Mouse (Mus musculus) adrenal gland, postnatal 0 days (tissue): ENCODE data around the gene Ddb1. TPM values are rescaled to one million over a fixed set of nuclear protein-coding genes. Genes with fewer than 3 reads are reported as not detected.

Source experiments
- polyA plus RNA-seq: library from polyadenylated mRNA; unstranded; fragments of >200 nt; fragmentation: Nextera tagmentation; extraction: Ambion mirVana; gene quantifications from 2 replicates; pipeline ENCODE4 v1.2.1, GENCODE M21; 2015

Ddb1 gene
- 131 and 176 TPM in 2 replicates for polyA plus RNA-seq

GRCm38 (mm10) chr19:10605293-10605900, at the start of gene Ddb1, which contains the start of gene Tkfc:
TSS of gene Ddb1 (plus strand) at chr19:10605327.
TSS of gene Tkfc (minus strand) at chr19:10605654.

GRCm38 (mm10) chr19:10555624-10556510, 49.3 kb upstream of the Ddb1 start, which contains the start of gene Tmem216:
TSS of gene Tmem216 (minus strand) at chr19:10556238.

GRCm38 (mm10) chr19:10576690-10577561, 28.2 kb upstream of the Ddb1 start, which contains the start of the genes Cyb561a3 and Tmem138:
TSS of gene Cyb561a3 (plus strand) at chr19:10577172.
TSS of gene Tmem138 (minus strand) at chr19:10577362.

GRCm38 (mm10) chr19:10634106-10634871, 29.2 kb downstream of the Ddb1 start, which contains the start of gene Vwce:
TSS of gene Vwce (plus strand) at chr19:10634213.

GRCm38 (mm10) chr19:10677915-10678771, 73.0 kb downstream of the Ddb1 start, which contains the start of gene Pga5:
TSS of gene Pga5 (minus strand) at chr19:10678071.

Other genes with a start within 250 kb of the Ddb1 start
- gene Syt7, start 216.2 kb upstream of the Ddb1 start, polyA plus RNA-seq: 5.5 and 7.3 TPM in 2 replicates
- 0.65 and 1.9 TPM in 2 replicates for gene Lrrc10b, start 147.9 kb upstream of the Ddb1 start, polyA plus RNA-seq
- not detected in 2 replicates for gene Ppp1r32, start 122.4 kb upstream of the Ddb1 start, polyA plus RNA-seq
- gene Cpsf7, start 80.1 kb upstream of the Ddb1 start, polyA plus RNA-seq: 22.1 and 25.6 TPM in 2 replicates
- gene Sdhaf2, start 79.2 kb upstream of the Ddb1 start, polyA plus RNA-seq: 57.9 and 63.1 TPM in 2 replicates
- gene Tmem216, start 49.1 kb upstream of the Ddb1 start, polyA plus RNA-seq: 32.8 and 45.4 TPM in 2 replicates
- 13.8 and 18.1 TPM in 2 replicates for gene Cyb561a3, start 28.2 kb upstream of the Ddb1 start, polyA plus RNA-seq
- 22.6 and 28.9 TPM in 2 replicates for gene Tmem138, start 28.0 kb upstream of the Ddb1 start, polyA plus RNA-seq
- 15.3 and 15.4 TPM in 2 replicates for gene Tkfc, start 327 bp downstream of the Ddb1 start, polyA plus RNA-seq
- gene Vwce, start 28.9 kb downstream of the Ddb1 start, polyA plus RNA-seq: 0.79 and 1.2 TPM in 2 replicates
- gene Pga5, start 72.7 kb downstream of the Ddb1 start, polyA plus RNA-seq: 2.2 and 49.2 TPM in 2 replicates
- gene Vps37c, start 83.4 kb downstream of the Ddb1 start, polyA plus RNA-seq: 21.1 and 25.3 TPM in 2 replicates
- 0.35 TPM in 1 of 2 replicates, not detected in the other for gene Cd5, start 133.7 kb downstream of the Ddb1 start, polyA plus RNA-seq
- gene Cd6, start 224.7 kb downstream of the Ddb1 start, polyA plus RNA-seq: not detected in 2 replicates
- gene Slc15a3, start 234.4 kb downstream of the Ddb1 start, polyA plus RNA-seq: 0.80 and 1.6 TPM in 2 replicates